Mouse (Mus musculus) G1E (cell line): ENCODE results near the gene Map2k4. TPM values are rescaled to one million over a fixed set of nuclear protein-coding genes. Genes with fewer than 3 reads are reported as not detected.
A peak's percentile ranks its signal among the peaks of the same experiment; 100 is the strongest.

Experiments
- ATAC-seq: 2 replicates; pipeline ENCODE4 v1.8.0; 2016; ENCODE audit warnings: mild to moderate bottlenecking; ENCODE audit not compliant: insufficient number of reproducible peaks, poor library complexity, low FRiP score, severe bottlenecking; ENCODE audit errors: extremely low read depth
- DNase-seq: peaks from one replicate; pipeline ENCODE4 v3.0.0; 2012; ENCODE audit warnings: low spot score
- H3K27me3 ChIP-seq: 2 replicates; pipeline ENCODE4 v1.6.1; 2012; ENCODE audit warnings: mild to moderate bottlenecking, low read length, inconsistent platforms; ENCODE audit not compliant: insufficient read depth
- H3K36me3 ChIP-seq: replicated peaks from 2 replicates; pipeline ENCODE3; 2012; ENCODE audit warnings: mild to moderate bottlenecking, inconsistent platforms
- H3K4me1 ChIP-seq: 2 replicates; pipeline ENCODE4 v1.6.1; 2012; ENCODE audit warnings: low read depth, low read length, inconsistent platforms, mixed read lengths; ENCODE audit not compliant: insufficient read depth
- H3K4me3 ChIP-seq: 2 replicates; pipeline ENCODE4 v1.5.1; 2012; ENCODE audit warnings: low read depth, mild to moderate bottlenecking, inconsistent platforms, low read length, moderate library complexity, mixed read lengths
- H3K9me3 ChIP-seq: replicated peaks from 2 replicates; pipeline ENCODE4 v1.6.1; 2012; ENCODE audit warnings: inconsistent platforms
- CTCF ChIP-seq: IDR thresholded peaks from 2 replicates; pipeline ENCODE4 v1.5.1; 2012; ENCODE audit warnings: low read depth, low read length, inconsistent platforms, mixed read lengths
- GATA1 ChIP-seq: IDR thresholded peaks from 2 replicates; pipeline ENCODE4 v1.6.1; 2012; ENCODE audit warnings: borderline replicate concordance, low read length, inconsistent platforms, mixed read lengths
- GATA2 ChIP-seq: IDR thresholded peaks from 2 replicates; pipeline ENCODE4 v1.6.1; 2012; ENCODE audit warnings: low read depth, low read length, inconsistent platforms, borderline replicate concordance
- POLR2AphosphoS5 ChIP-seq: IDR thresholded peaks from 2 replicates; pipeline ENCODE4 v1.6.1; 2012; ENCODE audit warnings: low read depth, low read length, inconsistent platforms; ENCODE audit not compliant: insufficient replicate concordance
- TAL1 ChIP-seq: conservative IDR thresholded peaks from 2 replicates; pipeline ENCODE4 v1.6.1; 2012; ENCODE audit warnings: low read depth, low read length, inconsistent platforms, mixed read lengths
- polyA plus RNA-seq: library from polyadenylated mRNA; stranded (reverse); fragments of >175 nt; gene quantifications from 2 replicates; pipeline ENCODE4 v1.2.3, GENCODE M21; 2012
- total RNA-seq, 2 experiments: library from RNA; stranded (forward) in 1 of 2; stranded (reverse) in 1 of 2; fragments of 200-1000 nt in 1 of 2; fragments of >200 nt in 1 of 2; fragmentation: Nextera tagmentation in 1 of 2; gene quantifications; 2 replicates each; pipeline ENCODE4 v1.2.3; 2014 to 2017

Map2k4 gene
- total and polyA plus RNA-seq, 3 experiments: 41.9 to 90.1 (median 48.6) TPM

DNA sequence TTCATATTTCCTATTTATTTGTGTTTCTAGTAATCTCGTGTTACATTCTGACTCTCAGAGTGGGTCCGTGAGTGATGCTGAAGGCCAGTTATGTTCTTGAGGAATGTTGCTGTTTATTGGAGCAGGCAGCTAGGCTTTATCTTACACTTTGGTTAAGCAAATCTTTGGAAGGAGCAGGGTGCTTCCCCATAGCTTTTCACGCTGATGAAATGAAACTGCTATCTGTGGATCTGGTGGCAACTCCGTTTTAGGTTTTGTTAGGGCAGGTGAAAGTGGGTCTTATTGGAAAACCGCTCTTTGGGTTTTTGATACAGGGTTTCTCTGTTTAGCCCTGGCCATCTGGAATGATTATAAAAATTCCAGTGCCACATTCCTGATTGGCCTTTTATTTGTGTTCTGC lies 24.0 kb upstream of the Map2k4 start:
- TF ChIP-seq GATA2 (no peak), TAL1 (no peak), GATA1 (no peak), POLR2AphosphoS5 (no peak), CTCF (no peak)
- peaks cover 57% of the 10 kb centered on the region for H3K36me3 ChIP-seq
- DNase-seq (no peak), ATAC-seq (no peak)
- H3K4me1 ChIP-seq: peaks cover 18% of the 10 kb centered on the region
- no peaks in the 10 kb centered on the region for H3K9me3 ChIP-seq
- H3K4me3 ChIP-seq: no peak overlapping the region
- no peaks in the 10 kb centered on the region for H3K27me3 ChIP-seq

DNA sequence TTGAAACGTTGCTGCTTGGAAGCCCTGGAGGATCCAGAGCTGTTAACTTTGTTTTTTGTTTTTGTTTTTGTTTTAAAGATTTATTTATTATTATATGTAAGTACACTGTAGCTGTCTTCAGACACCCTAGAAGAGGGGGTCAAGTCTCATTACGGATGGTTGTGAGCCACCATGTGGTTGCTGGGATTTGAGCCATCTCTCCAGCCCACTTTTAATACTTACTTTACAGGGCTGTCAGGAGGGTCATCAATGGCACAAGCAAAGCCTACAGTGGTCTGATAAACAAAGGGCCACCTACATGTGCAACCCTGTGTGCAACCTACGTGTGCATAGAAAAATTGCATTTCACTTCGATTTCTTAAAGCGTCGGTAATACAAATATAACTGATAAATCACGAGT lies 19.5 kb upstream of the Map2k4 start:
- Histone ChIP-seq H3K9me3 (no peaks in the 10 kb centered on the region), H3K4me1 (peaks cover 27% of the 10 kb centered on the region), H3K27me3 (no peaks in the 10 kb centered on the region), H3K4me3 (peak overlapping the region; percentile 95), H3K36me3 (peaks cover 20% of the 10 kb centered on the region)
- ATAC-seq: no peak
- TF ChIP-seq GATA2 (no peak), POLR2AphosphoS5 (no peak), TAL1 (no peak), CTCF (no peak), GATA1 (no peak)
- no peak for DNase-seq

DNA sequence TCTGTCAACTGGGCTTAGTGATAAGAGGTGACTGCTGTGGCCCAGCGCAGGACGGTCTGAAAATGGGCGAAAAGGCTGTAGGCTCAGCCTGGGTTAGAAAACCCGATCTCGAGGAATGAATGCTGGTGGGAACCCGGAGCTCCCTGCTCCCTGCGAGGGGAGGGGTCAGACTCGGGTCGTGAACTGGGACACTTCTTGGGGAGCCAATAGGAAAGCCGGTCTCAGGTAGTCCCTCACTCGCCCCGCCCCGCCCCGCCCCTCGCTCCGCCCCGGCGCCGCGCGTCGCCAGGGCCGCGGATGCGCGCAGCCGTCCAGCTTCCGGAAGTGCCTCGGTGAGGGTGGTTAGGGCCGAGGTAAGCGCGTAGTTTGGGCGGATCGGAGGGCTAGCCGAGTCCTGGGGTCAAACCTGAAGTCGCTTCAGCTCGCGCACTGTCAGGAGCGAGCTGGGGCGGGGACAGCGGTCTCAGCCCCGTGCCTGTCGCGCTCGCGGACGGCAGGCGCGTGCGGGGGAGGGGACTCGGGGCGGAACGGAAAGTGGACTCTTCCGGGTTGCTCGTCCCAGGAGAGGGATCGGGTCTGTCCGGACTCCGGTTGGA lies 18.9 kb upstream of the Map2k4 start, which contains the start of gene Zkscan6:
Zkscan6 (plus strand) TSS at position 267 of the 596 bp plus-strand sequence.
- H3K9me3 ChIP-seq: no peaks in the 10 kb centered on the region
- TF ChIP-seq GATA2 (no peak), GATA1 (no peak), TAL1 (no peak), POLR2AphosphoS5 (no peak), CTCF (no peak)
- DNase-seq: peak; percentile 97

DNA sequence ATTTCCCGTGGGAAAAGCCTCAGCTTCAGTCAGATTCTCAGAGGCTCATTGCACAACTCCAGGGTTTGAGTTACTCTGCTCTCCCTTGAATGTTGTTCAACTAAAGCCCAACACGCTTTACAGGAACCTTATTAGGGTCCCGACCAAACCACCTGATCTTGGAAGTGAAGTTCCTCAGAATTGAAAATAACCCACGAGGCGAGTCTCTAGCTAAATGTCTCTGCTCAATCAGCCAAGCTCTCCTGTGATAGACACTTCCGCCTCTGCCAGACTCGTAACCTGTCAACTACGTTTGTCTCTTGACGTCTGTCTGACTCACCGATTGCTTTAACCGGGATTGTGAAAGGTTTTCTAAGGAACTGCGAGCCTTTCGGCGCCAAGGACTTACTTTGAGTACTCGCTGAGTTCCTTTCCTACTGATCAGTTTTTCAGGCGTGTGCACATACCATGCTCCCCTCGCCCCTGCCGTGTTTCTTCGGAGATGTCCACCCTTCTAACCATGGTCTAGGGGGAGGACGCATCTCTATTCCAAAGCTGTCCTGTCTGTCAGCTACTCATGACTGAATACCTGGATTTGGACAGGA lies 18.3 kb upstream of the Map2k4 start:
- peak overlapping the region; percentile 95 for H3K4me3 ChIP-seq
- peak; percentile 55 for DNase-seq
- H3K36me3 ChIP-seq: peaks cover 10% of the 10 kb centered on the region
- no peak for TF ChIP-seq POLR2AphosphoS5
- TF ChIP-seq GATA1: no peak
- peaks cover 21% of the 10 kb centered on the region for H3K4me1 ChIP-seq
- H3K9me3 ChIP-seq: no peaks in the 10 kb centered on the region
- peak; percentile 43 for ATAC-seq
- no peaks in the 10 kb centered on the region for H3K27me3 ChIP-seq

More for the DNA sequence above, 18.9 kb upstream of the Map2k4 start, which contains the start of gene Zkscan6:
- Histone ChIP-seq H3K36me3 (peaks cover 14% of the 10 kb centered on the region), H3K27me3 (no peaks in the 10 kb centered on the region), H3K4me1 (peaks cover 23% of the 10 kb centered on the region), H3K4me3 (peak within 1 kb of the TSS; percentile 95)
- ATAC-seq: peak; percentile 96

DNA sequence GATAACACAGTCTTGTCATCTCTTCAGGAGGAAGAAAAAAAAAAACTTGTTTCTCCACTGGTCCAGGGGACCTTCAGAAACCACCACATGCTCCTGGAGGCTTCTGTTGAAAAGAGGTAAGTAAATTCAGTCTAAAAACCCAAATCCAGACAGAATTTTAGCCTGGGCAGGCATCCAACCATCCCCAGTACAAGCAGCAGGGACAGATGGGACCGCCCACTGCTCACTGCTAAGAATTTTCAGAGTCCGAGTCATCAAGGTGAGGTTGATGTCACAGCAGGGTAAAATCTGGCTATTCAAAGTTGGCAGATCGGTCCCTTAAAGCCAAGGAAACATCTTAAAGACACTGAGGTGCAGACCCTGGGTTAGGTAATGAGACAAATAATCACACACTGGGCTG lies 13.8 kb upstream of the Map2k4 start:
- no peak for TF ChIP-seq TAL1
- no peak for TF ChIP-seq POLR2AphosphoS5
- TF ChIP-seq CTCF: no peak
- peaks cover 9% of the 10 kb centered on the region for H3K4me1 ChIP-seq
- H3K4me3 ChIP-seq: no peak overlapping the region
- H3K27me3 ChIP-seq: no peaks in the 10 kb centered on the region
- H3K36me3 ChIP-seq: no peaks in the 10 kb centered on the region
- H3K9me3 ChIP-seq: no peaks in the 10 kb centered on the region
- DNase-seq (no peak), ATAC-seq (no peak)

DNA sequence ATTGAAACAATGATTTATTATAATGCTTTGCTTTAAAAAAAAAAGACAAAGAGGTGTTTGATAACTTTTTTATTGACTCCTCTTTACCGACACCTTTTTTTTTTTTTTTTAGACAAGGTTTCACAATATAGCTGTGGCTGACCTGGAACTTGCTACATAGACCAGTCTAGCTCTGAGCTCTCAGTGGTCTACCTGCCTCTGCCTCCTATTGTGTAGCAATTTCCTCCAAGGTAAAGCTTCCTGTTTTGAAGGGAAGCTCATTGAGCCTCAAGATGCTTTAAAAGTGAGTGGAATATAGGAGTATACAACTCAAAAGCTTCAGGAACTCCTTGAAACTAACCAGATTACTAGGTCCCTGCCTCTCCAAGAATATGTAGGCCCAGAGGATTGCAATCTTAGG lies 7.8 kb upstream of the Map2k4 start:
- no peaks in the 10 kb centered on the region for H3K27me3 ChIP-seq
- no peaks in the 10 kb centered on the region for H3K9me3 ChIP-seq
- H3K4me1 ChIP-seq: peaks cover 37% of the 10 kb centered on the region
- H3K36me3 ChIP-seq: no peaks in the 10 kb centered on the region
- TF ChIP-seq CTCF: no peak
- no peak for TF ChIP-seq TAL1
- no peak for TF ChIP-seq GATA2
- TF ChIP-seq GATA1: no peak
- ATAC-seq (no peak), DNase-seq (no peak)
- H3K4me3 ChIP-seq: no peak overlapping the region
